Mouse (Mus musculus) kidney, embryonic 14.5 days (tissue): Measurements from ENCODE around the gene Gm20830. TPM values are rescaled to one million over a fixed set of nuclear protein-coding genes. Genes with fewer than 3 reads are reported as not detected.
"Not testable (repeated sequence)": the region's sequence is repeated elsewhere in the genome, so short reads cannot be mapped to it uniquely, and the experiment has no call there.

Experiments
- ATAC-seq: fragments of 200-750 bp; cut with Nextera tagmentation; 2 replicates; pipeline ENCODE4 v1.8.0; 2017; ENCODE audit warnings: moderate number of reproducible peaks, mild to moderate bottlenecking, moderate TSS enrichment, moderate library complexity; ENCODE audit not compliant: low FRiP score, low TSS enrichment
- H3K27ac ChIP-seq: fragments of 300-500 bp; sonication (generic); 2 replicates; pipeline ENCODE4 v1.5.1; 2014; ENCODE audit warnings: low read depth, mild to moderate bottlenecking, low read length, moderate library complexity, mixed read lengths
- H3K27me3 ChIP-seq: fragments of 300-500 bp; sonication (generic); 2 replicates; pipeline ENCODE4 v1.6.1; 2014; ENCODE audit warnings: mild to moderate bottlenecking, low read length; ENCODE audit not compliant: control insufficient read depth, insufficient read depth
- H3K36me3 ChIP-seq: fragments of 300-500 bp; sonication (generic); 2 replicates; pipeline ENCODE4 v1.6.1; 2014; ENCODE audit warnings: low read length, mixed read lengths; ENCODE audit not compliant: control insufficient read depth, insufficient read depth
- H3K4me1 ChIP-seq: fragments of 300-500 bp; sonication (generic); 2 replicates; pipeline ENCODE4 v1.6.1; 2014; ENCODE audit warnings: low read length, mixed read lengths; ENCODE audit not compliant: control insufficient read depth, insufficient read depth
- H3K4me2 ChIP-seq: fragments of 300-500 bp; sonication (generic); replicated peaks from 2 replicates; pipeline ENCODE4 v1.6.1; 2014; ENCODE audit warnings: low read depth, mild to moderate bottlenecking, low read length
- H3K4me3 ChIP-seq: fragments of 300-500 bp; sonication (generic); 2 replicates; pipeline ENCODE4 v1.5.1; 2014; ENCODE audit warnings: mild to moderate bottlenecking, low read length
- H3K9ac ChIP-seq: fragments of 300-500 bp; sonication (generic); 2 replicates; pipeline ENCODE4 v1.6.1; 2014; ENCODE audit warnings: low read depth, mild to moderate bottlenecking, low read length, moderate library complexity
- H3K9me3 ChIP-seq: fragments of 300-500 bp; sonication (generic); 2 replicates; pipeline ENCODE4 v1.6.1; 2016; ENCODE audit warnings: low read length; ENCODE audit not compliant: control insufficient read depth
- WGBS: fragments of 180-500 bp; shearing (Covaris S2); extraction: QIAGEN DNeasy Blood & Tissue Kit; methylation state at CpG from one replicate; pipeline ENCODE4 v1.1.7; 2014; 5-methylcytosine and 5-hydroxymethylcytosine counted together
- polyA plus RNA-seq: library from polyadenylated mRNA; unstranded; fragments of >200 nt; fragmentation: Nextera tagmentation; extraction: Ambion mirVana; gene quantifications from 2 replicates; pipeline ENCODE4 v1.2.1, GENCODE M21; 2014

The Gm20830 gene
- polyA plus RNA-seq: not detected in 2 replicates

DNA sequence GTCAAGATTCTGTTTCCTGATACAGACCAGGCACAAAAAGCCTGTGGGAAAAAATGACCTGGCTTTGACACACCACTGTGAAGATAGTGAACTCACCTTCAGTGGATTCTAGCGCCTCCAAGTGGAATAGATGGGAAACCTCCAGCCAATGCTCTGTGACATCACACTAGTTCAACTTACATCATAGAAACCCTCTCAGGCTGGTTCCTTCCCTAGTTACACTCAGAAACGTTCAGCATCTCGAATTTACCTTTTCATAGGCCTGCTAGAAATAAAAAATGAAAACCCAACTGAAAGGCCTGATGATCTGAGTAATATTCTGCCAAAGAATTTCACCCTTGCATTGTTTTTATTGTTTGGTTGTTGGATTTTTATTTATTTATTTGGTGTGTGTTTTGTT lies at the start of gene Gm20830:
Gene Gm20830 (minus strand): TSS at position 101 of the 400 bp plus-strand sequence.
- not testable (repeated sequence) for H3K9me3 ChIP-seq, H3K4me3 ChIP-seq, H3K4me2 ChIP-seq, H3K27me3 ChIP-seq, H3K4me1 ChIP-seq, H3K27ac ChIP-seq, H3K36me3 ChIP-seq, ATAC-seq, H3K9ac ChIP-seq
- WGBS: 6% methylated on average over 2 of the region's 3 CpGs

Other genes with a start within 250 kb of the Gm20830 start
- gene Gm21719, start 235.4 kb downstream of the Gm20830 start, polyA plus RNA-seq: not detected in 2 replicates